In the genomic region with DNA sequence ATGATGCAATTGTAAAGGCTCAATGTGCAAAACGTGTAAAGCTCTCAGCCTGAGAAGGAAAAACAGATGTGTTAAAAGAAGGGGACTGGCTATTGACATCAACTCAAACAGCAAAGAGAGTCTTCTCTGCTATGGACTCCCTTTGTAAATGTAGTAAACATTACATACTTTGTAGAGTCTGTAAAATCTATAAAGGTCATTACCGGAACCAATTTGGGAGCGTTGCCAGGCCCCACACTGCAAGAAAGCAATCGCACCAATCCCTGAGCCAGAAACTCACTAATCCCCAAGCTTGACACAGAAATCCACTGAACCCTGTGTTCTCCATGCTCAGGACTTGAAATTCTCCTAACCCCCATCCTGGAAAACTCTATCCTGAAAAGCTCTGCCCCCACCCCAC, we compare ENCODE assay signal across 16 mouse cellular contexts.
DNase-seq lines count a peak whose midpoint lies in the region; ATAC-seq and TF ChIP-seq lines count a peak whose summit lies in the region.
"Had no signal": no experiment of that assay in that cellular context is flagged by ENCODE, and none has a peak within 500 bp of the region (broad histone marks: within the 10 kb centered on the region; RNA-seq: fewer than 3 reads in every experiment).

No protein-coding gene starts in this region.

- H3K27ac ChIP-seq in embryonic facial prominence, embryonic 14.5 days (replicated peaks; ENCODE audit: low read depth, low read length): no peak overlapping the region
- H3K27ac ChIP-seq in embryonic facial prominence, embryonic 10.5 days (replicated peaks): no peak overlapping the region
- H3K27ac ChIP-seq in limb, embryonic 12.5 days: no peak overlapping the region
- no peak overlapping the region for H3K27ac ChIP-seq in limb, embryonic 10.5 days
- no peak overlapping the region for H3K27ac ChIP-seq in limb, embryonic 13.5 days
- H3K27ac ChIP-seq in midbrain, embryonic 14.5 days (replicated peaks; ENCODE audit: low read depth, low read length): no peak overlapping the region
- H3K27ac ChIP-seq: hindbrain, embryonic 10.5 days; hindbrain, embryonic 14.5 days had no signal

- H3K9me3 ChIP-seq in embryonic facial prominence, embryonic 14.5 days (ENCODE audit: control insufficient read depth, low read length): no peaks in the 10 kb centered on the region
- H3K9me3 ChIP-seq in embryonic facial prominence, embryonic 10.5 days: no peaks in the 10 kb centered on the region
- no peaks in the 10 kb centered on the region for H3K9me3 ChIP-seq in limb, embryonic 12.5 days
- no peaks in the 10 kb centered on the region for H3K9me3 ChIP-seq in limb, embryonic 10.5 days (replicated peaks)
- H3K9me3 ChIP-seq in limb, embryonic 13.5 days: no peaks in the 10 kb centered on the region
- H3K9me3 ChIP-seq in midbrain, embryonic 14.5 days (ENCODE audit: control insufficient read depth, low read length): no peaks in the 10 kb centered on the region
- H3K9me3 ChIP-seq: heart, embryonic 12.5 days; hindbrain, embryonic 10.5 days had no signal

- no peak overlapping the region for H3K9ac ChIP-seq in embryonic facial prominence, embryonic 14.5 days (ENCODE audit: low read depth, low read length)
- H3K9ac ChIP-seq in limb, embryonic 12.5 days (replicated peaks): no peak overlapping the region
- H3K9ac ChIP-seq in limb, embryonic 13.5 days: no peak overlapping the region
- no peak overlapping the region for H3K9ac ChIP-seq in midbrain, embryonic 14.5 days (replicated peaks; ENCODE audit: low read length)
- H3K9ac ChIP-seq: heart, embryonic 12.5 days; hindbrain, embryonic 14.5 days had no signal

- CTCF ChIA-PET in Patski (lab: Charles Lee): no interaction called here

- DNase-seq in embryonic facial prominence, embryonic 14.5 days (ENCODE audit: low spot score): peak; percentile 61
- no peak for DNase-seq in embryonic facial prominence, embryonic 10.5 days (ENCODE audit: low spot score)
- DNase-seq in limb, embryonic 10.5 days (ENCODE audit: low spot score): no peak
- peak; percentile 15 for DNase-seq in Patski (ENCODE audit: low read depth, low spot score)
- DNase-seq in midbrain, embryonic 14.5 days: no peak
- DNase-seq: adrenal gland, adult 2 months; adrenal gland, postnatal 25 days; cerebellum, adult 9-10 months; gastrocnemius, postnatal 14 days had no signal

- WGBS in embryonic facial prominence, embryonic 14.5 days: 54% methylated on average over 4 of the region's 4 CpGs
- 86% methylated on average over 4 of the region's 4 CpGs for WGBS in embryonic facial prominence, embryonic 10.5 days
- WGBS in limb, embryonic 12.5 days: 67% methylated on average over 4 of the region's 4 CpGs
- 95% methylated on average over 4 of the region's 4 CpGs for WGBS in limb, embryonic 10.5 days
- WGBS in limb, embryonic 13.5 days: 48% methylated on average over 4 of the region's 4 CpGs
- WGBS in midbrain, embryonic 14.5 days: 70% methylated on average over 4 of the region's 4 CpGs

- no peaks in the 10 kb centered on the region for H3K36me3 ChIP-seq in embryonic facial prominence, embryonic 14.5 days (ENCODE audit: control insufficient read depth, insufficient read depth, low read length)
- H3K36me3 ChIP-seq in embryonic facial prominence, embryonic 10.5 days (replicated peaks): no peaks in the 10 kb centered on the region
- no peaks in the 10 kb centered on the region for H3K36me3 ChIP-seq in limb, embryonic 12.5 days
- no peaks in the 10 kb centered on the region for H3K36me3 ChIP-seq in limb, embryonic 10.5 days
- H3K36me3 ChIP-seq in limb, embryonic 13.5 days: no peaks in the 10 kb centered on the region
- H3K36me3 ChIP-seq in midbrain, embryonic 14.5 days (ENCODE audit: control insufficient read depth, insufficient read depth, low read length): no peaks in the 10 kb centered on the region
- H3K36me3 ChIP-seq: heart, embryonic 12.5 days; hindbrain, embryonic 10.5 days had no signal

- no peak for TF ChIP-seq CTCF in Patski (IDR thresholded peaks at IDR 0.05)

- no peak overlapping the region for H3K4me3 ChIP-seq in embryonic facial prominence, embryonic 14.5 days (ENCODE audit: low read depth, low read length)
- no peak overlapping the region for H3K4me3 ChIP-seq in embryonic facial prominence, embryonic 10.5 days
- H3K4me3 ChIP-seq in limb, embryonic 12.5 days (replicated peaks): no peak overlapping the region
- no peak overlapping the region for H3K4me3 ChIP-seq in limb, embryonic 10.5 days
- H3K4me3 ChIP-seq in limb, embryonic 13.5 days: no peak overlapping the region
- H3K4me3 ChIP-seq in midbrain, embryonic 14.5 days (replicated peaks; ENCODE audit: low read depth, low read length): no peak overlapping the region
- H3K4me3 ChIP-seq: heart, embryonic 12.5 days; hindbrain, embryonic 10.5 days had no signal

- H3K4me2 ChIP-seq in embryonic facial prominence, embryonic 14.5 days (ENCODE audit: low read depth, low read length): no peak overlapping the region
- no peak overlapping the region for H3K4me2 ChIP-seq in limb, embryonic 12.5 days
- H3K4me2 ChIP-seq in limb, embryonic 13.5 days (replicated peaks): no peak overlapping the region
- H3K4me2 ChIP-seq in midbrain, embryonic 14.5 days (ENCODE audit: low read length): no peak overlapping the region
- H3K4me2 ChIP-seq: heart, embryonic 12.5 days; hindbrain, embryonic 14.5 days had no signal

- ATAC-seq in embryonic facial prominence, embryonic 14.5 days (ENCODE audit: low read depth): peak; percentile 44; the same call in 1 of the 2 replicates
- ATAC-seq in limb, embryonic 12.5 days (ENCODE audit: insufficient number of reproducible peaks, insufficient read depth, low FRiP score, low TSS enrichment, low read depth): peak; percentile 42; the same call in 1 of the 2 replicates
- ATAC-seq in Patski: peak; percentile 44
- peak; percentile 82 for ATAC-seq in limb, embryonic 13.5 days (ENCODE audit: low FRiP score, low read depth)
- no peak for ATAC-seq in midbrain, embryonic 14.5 days (ENCODE audit: low FRiP score, low TSS enrichment)
- ATAC-seq: forebrain, embryonic 16.5 days had no signal

- no peaks in the 10 kb centered on the region for H3K27me3 ChIP-seq in embryonic facial prominence, embryonic 14.5 days (replicated peaks; ENCODE audit: control insufficient read depth, insufficient read depth, low read length)
- H3K27me3 ChIP-seq in embryonic facial prominence, embryonic 10.5 days (replicated peaks; ENCODE audit: low read depth, poor library complexity, severe bottlenecking): no peaks in the 10 kb centered on the region
- no peaks in the 10 kb centered on the region for H3K27me3 ChIP-seq in limb, embryonic 12.5 days
- H3K27me3 ChIP-seq in limb, embryonic 10.5 days (ENCODE audit: low read depth, poor library complexity, severe bottlenecking): no peaks in the 10 kb centered on the region
- H3K27me3 ChIP-seq in Patski: no peaks in the 10 kb centered on the region
- H3K27me3 ChIP-seq in limb, embryonic 13.5 days: no peaks in the 10 kb centered on the region
- H3K27me3 ChIP-seq in midbrain, embryonic 14.5 days (ENCODE audit: control insufficient read depth, insufficient read depth, low read length): no peaks in the 10 kb centered on the region
- H3K27me3 ChIP-seq: CH12.LX; heart, embryonic 12.5 days had no signal

- in situ Hi-C loops in Patski (cut with MboI; ENCODE audit: low pct_unique_long_range_greater_than_20kb): no loop called here

- 0 out of 2 replicates have a peak, but pooled peaks cover 5% of the 10 kb centered on the region for H3K4me1 ChIP-seq in embryonic facial prominence, embryonic 14.5 days (ENCODE audit: control insufficient read depth, insufficient read depth, low read length)
- H3K4me1 ChIP-seq in embryonic facial prominence, embryonic 10.5 days: no peaks in the 10 kb centered on the region
- no peaks in the 10 kb centered on the region for H3K4me1 ChIP-seq in limb, embryonic 12.5 days (replicated peaks)
- no peaks in the 10 kb centered on the region for H3K4me1 ChIP-seq in limb, embryonic 10.5 days
- peaks cover 5% of the 10 kb centered on the region for H3K4me1 ChIP-seq in limb, embryonic 13.5 days
- H3K4me1 ChIP-seq in midbrain, embryonic 14.5 days (ENCODE audit: control insufficient read depth, insufficient read depth, low read length): no peaks in the 10 kb centered on the region
- H3K4me1 ChIP-seq: heart, embryonic 12.5 days; hindbrain, embryonic 10.5 days had no signal

- POLR2A ChIA-PET in Patski (lab: Charles Lee): no interaction called here

Comparison
In these comparisons a context has a peak if more than half of its experiments do, and no peak if none do; other contexts are left out.
1. DNase-seq: peak in embryonic facial prominence, embryonic 14.5 days (single experiment) and Patski (single experiment); none in embryonic facial prominence, embryonic 10.5 days (single experiment), limb, embryonic 10.5 days (single experiment) and midbrain, embryonic 14.5 days (single experiment).